Mouse (Mus musculus) CH12.LX (cell line): ENCODE data around the gene Klf15. TPM values are rescaled to one million over a fixed set of nuclear protein-coding genes. Genes with fewer than 3 reads are reported as not detected.

Experiments used
- DNase-seq: peaks from one replicate; pipeline ENCODE4 v3.0.0-alpha.2; 2013; ENCODE audit errors: extremely low read depth
- H3K27ac ChIP-seq: 2 replicates; pipeline ENCODE4 v1.5.1; 2012; ENCODE audit warnings: low read depth, mild to moderate bottlenecking, control low read depth, moderate library complexity; ENCODE audit not compliant: insufficient read depth
- H3K27me3 ChIP-seq: replicated peaks from 2 replicates; pipeline ENCODE3; 2012; ENCODE audit warnings: inconsistent platforms
- H3K36me3 ChIP-seq, 2 experiments: replicated peaks in 1 of 2; 2 replicates each; pipeline versions ENCODE3 to v1.6.1; 2012; ENCODE audit warnings: inconsistent platforms in 1 of 2, low read length in 1 of 2, mild to moderate bottlenecking in 1 of 2, mixed read lengths in 1 of 2, moderate library complexity in 1 of 2; ENCODE audit not compliant: control insufficient read depth in 1 of 2, insufficient read depth in 1 of 2
- H3K4me1 ChIP-seq, 2 experiments: 2 replicates each; pipeline ENCODE4 v1.6.1; 2012; ENCODE audit warnings: inconsistent platforms in 1 of 2, moderate library complexity in 1 of 2; ENCODE audit not compliant: insufficient read depth in 2 of 2, control insufficient read depth in 1 of 2
- H3K4me2 ChIP-seq: 2 replicates; pipeline ENCODE4 v1.6.1; 2012; ENCODE audit warnings: low read depth, mild to moderate bottlenecking, control low read depth; ENCODE audit not compliant: poor library complexity, insufficient read depth, severe bottlenecking
- H3K4me3 ChIP-seq, 3 experiments: fragments of 150-350 bp in 1 of 3; sonication (generic) in 1 of 3; replicated peaks in 1 of 3; 2 replicates each; pipeline versions ENCODE3 to v1.5.1; 2011 to 2012; ENCODE audit warnings: low read depth in 2 of 3, low read length in 2 of 3, mild to moderate bottlenecking in 2 of 3, moderate library complexity in 2 of 3, control low read depth in 1 of 3, improper control_type of control experiment in 1 of 3, inconsistent platforms in 1 of 3, mixed read lengths in 1 of 3; ENCODE audit not compliant: poor library complexity in 1 of 3
- H3K79me2 ChIP-seq: replicated peaks from 2 replicates; pipeline ENCODE4 v1.6.1; 2012; ENCODE audit warnings: mild to moderate bottlenecking, moderate library complexity; ENCODE audit not compliant: control insufficient read depth, poor library complexity, insufficient read depth, severe bottlenecking; ENCODE audit errors: extremely low read depth
- H3K9ac ChIP-seq: 2 replicates; pipeline ENCODE4 v1.6.1; 2012; ENCODE audit warnings: low read depth, mild to moderate bottlenecking, control low read depth, moderate library complexity; ENCODE audit not compliant: insufficient read depth
- H3K9me3 ChIP-seq: replicated peaks from 2 replicates; pipeline ENCODE3; 2012; ENCODE audit warnings: low read length, inconsistent platforms, mixed read lengths
- CHD2 ChIP-seq: IDR thresholded peaks from 2 replicates; pipeline ENCODE4 v1.6.1; 2011; ENCODE audit warnings: low read length, improper control_type of control experiment
- CTCF ChIP-seq, 2 experiments: IDR thresholded peaks in 1 of 2; conservative IDR thresholded peaks in 1 of 2; 2 replicates each; pipeline ENCODE4 v1.5.1; 2011 to 2012; ENCODE audit warnings: low read depth in 2 of 2, low read length in 2 of 2, improper control_type of control experiment in 1 of 2, inconsistent platforms in 1 of 2, mild to moderate bottlenecking in 1 of 2, moderate library complexity in 1 of 2
- E2F4 ChIP-seq: IDR thresholded peaks from 2 replicates; pipeline ENCODE4 v1.6.1; 2011; ENCODE audit warnings: low read depth, low read length, improper control_type of control experiment; ENCODE audit not compliant: insufficient replicate concordance
- ELF1 ChIP-seq: IDR thresholded peaks from 2 replicates; pipeline ENCODE4 v1.6.1; 2014; ENCODE audit warnings: low read depth, mild to moderate bottlenecking, inconsistent platforms, low read length, improper control_type of control experiment
- ETS1 ChIP-seq: conservative IDR thresholded peaks from 2 replicates; pipeline ENCODE4 v1.6.1; 2012; ENCODE audit warnings: low read depth, mild to moderate bottlenecking, inconsistent platforms, low read length, improper control_type of control experiment, moderate library complexity
- GABPA ChIP-seq: IDR thresholded peaks from 2 replicates; pipeline ENCODE4 v1.6.1; 2012; ENCODE audit warnings: low read depth, low read length, improper control_type of control experiment, inconsistent platforms; ENCODE audit not compliant: insufficient replicate concordance
- JUND ChIP-seq: conservative IDR thresholded peaks from 2 replicates; pipeline ENCODE4 v1.6.1; 2011; ENCODE audit warnings: low read depth, low read length, improper control_type of control experiment
- MAZ ChIP-seq: IDR thresholded peaks from 2 replicates; pipeline ENCODE4 v1.6.1; 2012; ENCODE audit warnings: low read depth, mild to moderate bottlenecking, inconsistent platforms, low read length, improper control_type of control experiment, moderate library complexity
- NELFE ChIP-seq: IDR thresholded peaks from 2 replicates; pipeline ENCODE4 v1.6.1; 2011; ENCODE audit warnings: low read depth, low read length, improper control_type of control experiment
- PAX5 ChIP-seq: IDR thresholded peaks from 2 replicates; pipeline ENCODE4 v1.6.1; 2012; ENCODE audit warnings: low read length, inconsistent platforms, mixed read lengths
- RAD21 ChIP-seq: IDR thresholded peaks from 2 replicates; pipeline ENCODE4 v1.6.1; 2011; ENCODE audit warnings: low read depth, mild to moderate bottlenecking, low read length, improper control_type of control experiment, moderate library complexity
- RCOR1 ChIP-seq: conservative IDR thresholded peaks from 2 replicates; pipeline ENCODE4 v1.6.1; 2012; ENCODE audit warnings: low read depth, mild to moderate bottlenecking, inconsistent platforms, low read length, improper control_type of control experiment
- SIN3A ChIP-seq: IDR thresholded peaks from 2 replicates; pipeline ENCODE4 v1.6.1; 2012; ENCODE audit warnings: low read length, improper control_type of control experiment, inconsistent platforms
- SMC3 ChIP-seq: IDR thresholded peaks from 2 replicates; pipeline ENCODE4 v1.6.1; 2011; ENCODE audit warnings: low read depth, low read length, improper control_type of control experiment
- TBP ChIP-seq: conservative IDR thresholded peaks from 2 replicates; pipeline ENCODE4 v1.6.1; 2011; ENCODE audit warnings: low read depth, low read length, improper control_type of control experiment
- TCF12 ChIP-seq: IDR thresholded peaks from 2 replicates; pipeline ENCODE4 v1.6.1; 2014; ENCODE audit warnings: low read depth, mild to moderate bottlenecking, inconsistent platforms, low read length, improper control_type of control experiment
- UBTF ChIP-seq: IDR thresholded peaks from 2 replicates; pipeline ENCODE4 v1.6.1; 2012; ENCODE audit warnings: low read depth, mild to moderate bottlenecking, inconsistent platforms, low read length, improper control_type of control experiment, moderate library complexity
- USF1 ChIP-seq: IDR thresholded peaks from 2 replicates; pipeline ENCODE4 v1.6.1; 2014; ENCODE audit warnings: low read depth, mild to moderate bottlenecking, inconsistent platforms, low read length, improper control_type of control experiment
- USF2 ChIP-seq: conservative IDR thresholded peaks from 2 replicates; pipeline ENCODE4 v1.6.1; 2011; ENCODE audit warnings: low read depth, low read length, improper control_type of control experiment
- ZC3H11A ChIP-seq: IDR thresholded peaks from 2 replicates; pipeline ENCODE4 v1.6.1; 2012; ENCODE audit warnings: low read depth, mild to moderate bottlenecking, inconsistent platforms, low read length, improper control_type of control experiment
- ZMIZ1 ChIP-seq: IDR thresholded peaks from 2 replicates; pipeline ENCODE4 v1.6.1; 2012; ENCODE audit warnings: low read depth, mild to moderate bottlenecking, inconsistent platforms, low read length, improper control_type of control experiment
- ZNF384 ChIP-seq: IDR thresholded peaks from 2 replicates; pipeline ENCODE4 v1.6.1; 2012; ENCODE audit warnings: low read depth, low read length, improper control_type of control experiment, inconsistent platforms
- dilution Hi-C: fragments of 300-500 bp; cut with MboI; formaldehyde crosslinking; loops from 2 replicates; pipeline ENCODE4 v1.14.3; 2020; ENCODE audit warnings: low sequenced_read_pairs; ENCODE audit not compliant: extremely low pct_unique_long_range_greater_than_20kb, extremely low pct_ligation_motif_present
- in situ Hi-C: fragments of 300-500 bp; cut with MboI; formaldehyde crosslinking; loops from 3 replicates; pipeline ENCODE4 v1.14.3; 2019; ENCODE audit warnings: low sequenced_read_pairs, low pct_ligation_motif_present, low pct_unique_long_range_greater_than_20kb, mixed read lengths
- polyA plus RNA-seq: library from polyadenylated mRNA; unstranded; fragments of >175 nt; gene quantifications from 2 replicates; pipeline ENCODE4 v1.2.1, GENCODE M21; 2012; ENCODE audit warnings: low read depth; ENCODE audit not compliant: insufficient read length
- total RNA-seq, 2 experiments: library from RNA; depleted of rRNA; stranded (reverse); fragments of 300-350 nt in 1 of 2; fragments of >200 nt in 1 of 2; gene quantifications; 2 replicates each; pipeline ENCODE4 v1.2.3; 2012 to 2014

Gene Klf15
- total and polyA plus RNA-seq, 3 experiments: not detected

DNA sequence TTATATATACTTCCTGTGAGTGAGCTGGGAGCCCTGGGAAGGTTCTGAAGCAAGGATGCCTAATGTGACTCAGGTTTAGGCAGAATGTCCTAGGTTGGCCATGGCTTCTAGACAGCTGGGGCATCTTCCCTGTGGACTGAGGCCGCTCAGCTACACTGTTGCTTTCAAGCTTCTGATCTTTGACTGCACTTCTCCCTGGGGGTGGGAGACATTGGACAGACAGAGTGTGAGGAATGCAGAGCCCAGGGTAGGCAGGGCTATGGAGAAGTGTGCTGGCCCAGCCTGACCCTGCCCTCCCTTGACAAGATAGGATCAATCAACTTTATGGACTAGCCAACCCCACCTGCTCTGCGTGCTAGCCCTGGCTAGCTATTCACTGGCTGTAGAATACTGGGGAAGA lies 1.2 kb upstream of the Klf15 start:
- H3K4me3 ChIP-seq: no peak overlapping the region
- H3K4me2 ChIP-seq: no peak overlapping the region
- DNase-seq: no peak
- no peak overlapping the region for H3K9ac ChIP-seq
- no peaks in the 10 kb centered on the region for H3K4me1 ChIP-seq
- peaks cover 6% of the 10 kb centered on the region for H3K9me3 ChIP-seq
- TF ChIP-seq CHD2: no peak
- no peak for TF ChIP-seq RAD21
- no peak for TF ChIP-seq SMC3
- no peak for TF ChIP-seq MAZ
- no peak for TF ChIP-seq ZMIZ1
- TF ChIP-seq ETS1: no peak
- TF ChIP-seq JUND: no peak
- no peak for TF ChIP-seq RCOR1
- TF ChIP-seq ZC3H11A: no peak
- no peak for TF ChIP-seq TBP
- no peak for TF ChIP-seq GABPA
- no peak for TF ChIP-seq USF2
- no peak for TF ChIP-seq ELF1
- TF ChIP-seq USF1: no peak
- no peak for TF ChIP-seq CTCF (conservative IDR thresholded peaks at IDR 0.05 in 1 of 2, IDR thresholded peaks at IDR 0.05 in 1 of 2; ENCODE audit: low read depth in 2 of 2, low read length in 2 of 2)
- TF ChIP-seq PAX5: no peak
- TF ChIP-seq NELFE: no peak
- no peak for TF ChIP-seq UBTF
- H3K27me3 ChIP-seq: peaks cover 63% of the 10 kb centered on the region
- H3K27ac ChIP-seq: no peak overlapping the region
- H3K36me3 ChIP-seq: no peaks in the 10 kb centered on the region
- dilution Hi-C loops: no loop called here
- in situ Hi-C loops: no loop called here
- no peaks in the 10 kb centered on the region for H3K79me2 ChIP-seq

DNA sequence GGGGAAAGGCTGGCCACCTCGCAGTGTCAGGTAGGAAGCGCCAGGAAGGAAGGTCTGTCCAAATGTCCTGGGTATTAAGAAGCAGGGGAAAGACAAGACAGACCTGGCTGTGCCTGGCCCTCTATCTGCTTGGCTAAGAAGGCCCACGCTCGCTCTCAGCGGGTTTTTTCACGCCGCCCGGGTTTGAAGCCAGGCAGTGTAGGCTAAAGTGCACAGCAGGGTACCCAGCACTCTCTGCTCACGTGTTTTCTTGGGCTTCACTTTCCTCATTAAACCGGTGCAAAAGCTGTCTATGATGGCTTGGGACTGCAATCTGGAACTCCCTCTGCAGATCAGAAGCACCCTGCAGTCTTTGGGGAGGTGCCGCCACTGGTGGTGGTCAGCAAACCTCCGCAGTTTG lies 605 bp upstream of the Klf15 start:
- Histone ChIP-seq H3K27ac (no peak overlapping the region), H3K4me3 (no peak overlapping the region), H3K9ac (no peak overlapping the region), H3K4me1 (no peaks in the 10 kb centered on the region), H3K9me3 (peaks cover 6% of the 10 kb centered on the region), H3K27me3 (peaks cover 64% of the 10 kb centered on the region), H3K36me3 (no peaks in the 10 kb centered on the region), H3K79me2 (no peaks in the 10 kb centered on the region), H3K4me2 (no peak overlapping the region)
- DNase-seq: no peak
- dilution Hi-C loops (no loop called here), in situ Hi-C loops (no loop called here)
- TF ChIP-seq TCF12 (no peak), ZNF384 (no peak), CHD2 (no peak), ETS1 (no peak), UBTF (no peak), SMC3 (no peak), E2F4 (no peak), ELF1 (no peak), SIN3A (no peak)
